Mouse (Mus musculus): ENCODE data around the gene R3hcc1l. TPM values are rescaled to one million over a fixed set of nuclear protein-coding genes. Genes with fewer than 3 reads are reported as not detected.

Gene R3hcc1l
- polyA plus RNA-seq (2011; ENCODE audit: insufficient read depth, insufficient read length, low read depth, missing spikeins) = 23.8 and 27.7 TPM in 2 replicates

DNA sequence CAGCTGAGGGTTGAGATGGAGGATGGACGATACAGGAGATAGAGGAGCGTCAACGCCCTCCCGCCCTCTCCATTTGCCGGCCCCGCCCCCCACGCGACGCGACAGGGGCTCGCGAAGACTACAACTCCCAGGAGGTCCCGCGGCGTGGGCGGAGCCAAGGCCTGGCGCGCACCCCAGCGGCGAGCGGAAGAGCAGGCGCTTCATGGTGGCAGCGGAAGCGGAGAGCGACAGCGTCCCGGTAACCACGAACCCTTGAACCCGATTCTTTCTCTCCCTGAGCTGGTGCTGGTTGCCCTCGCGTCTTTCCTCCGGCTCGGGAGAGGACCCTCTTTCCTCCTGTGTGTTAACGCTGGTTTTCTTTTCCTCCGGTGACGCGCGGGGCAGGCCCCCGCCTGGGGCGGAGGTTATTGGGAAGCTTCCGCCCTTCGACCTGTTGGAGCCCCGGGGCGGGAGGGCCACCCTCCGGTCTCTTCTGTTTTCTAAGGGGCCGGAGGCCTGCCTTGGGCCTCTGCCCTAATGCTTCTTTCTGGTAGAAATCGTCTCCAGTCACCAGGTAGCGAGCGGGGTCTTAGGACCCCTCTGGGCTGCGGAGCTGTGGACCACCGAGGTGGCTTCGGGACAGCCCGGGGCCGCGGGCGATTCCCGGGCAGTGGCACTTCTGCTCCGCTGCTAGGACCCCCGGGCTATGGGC lies at the start of gene R3hcc1l:
R3hcc1l (plus strand) TSS at position 140 of the 691 bp plus-strand sequence.
- H3K4me3 ChIP-seq (ENCODE audit: low read depth, low read length) = peak within 1 kb of the TSS; percentile 100

GRCm38 (mm10) chr19:42471571-42471970 lies 47.0 kb upstream of the R3hcc1l start:
- Histone ChIP-seq H3K27ac (ENCODE audit: insufficient read depth, low read length) (no peak overlapping the region), H3K27me3 (ENCODE audit: control insufficient read depth, insufficient read depth, low read length, poor library complexity, severe bottlenecking) (peaks cover 1% of the 10 kb centered on the region; the same call in 1 of the 2 replicates), H3K9me3 (replicated peaks; ENCODE audit: control insufficient read depth, insufficient read depth, low read length, poor library complexity, severe bottlenecking) (no peaks in the 10 kb centered on the region), H3K4me1 (ENCODE audit: control insufficient read depth, insufficient read depth, low read length) (no peaks in the 10 kb centered on the region), H3K36me3 (ENCODE audit: control insufficient read depth, insufficient read depth, low read length, poor library complexity, severe bottlenecking) (no peaks in the 10 kb centered on the region), H3K4me3 (ENCODE audit: low read depth, low read length) (no peak overlapping the region), H3K9ac (ENCODE audit: low read depth, poor library complexity, severe bottlenecking) (no peak overlapping the region)
- TF ChIP-seq EP300 (IDR thresholded peaks at IDR 0.05; ENCODE audit: insufficient read depth, low read depth, low read length) = no peak
- no peak for TF ChIP-seq POLR2A (IDR thresholded peaks at IDR 0.05; ENCODE audit: insufficient read depth, low read length)
- no peak for TF ChIP-seq CTCF (IDR thresholded peaks at IDR 0.05; ENCODE audit: low read depth, low read length)

More for the DNA sequence above, at the start of gene R3hcc1l:
- no peaks in the 10 kb centered on the region for H3K4me1 ChIP-seq (ENCODE audit: control insufficient read depth, insufficient read depth, low read length)
- no peaks in the 10 kb centered on the region for H3K27me3 ChIP-seq (ENCODE audit: control insufficient read depth, insufficient read depth, low read length, poor library complexity, severe bottlenecking)
- H3K27ac ChIP-seq (ENCODE audit: insufficient read depth, low read length) = peak within 1 kb of the TSS; percentile 56; the same call in 1 of the 2 replicates
- H3K36me3 ChIP-seq (ENCODE audit: control insufficient read depth, insufficient read depth, low read length, poor library complexity, severe bottlenecking) = no peaks in the 10 kb centered on the region
- H3K9me3 ChIP-seq (replicated peaks; ENCODE audit: control insufficient read depth, insufficient read depth, low read length, poor library complexity, severe bottlenecking) = no peaks in the 10 kb centered on the region
- peak within 1 kb of the TSS; percentile 90 for H3K9ac ChIP-seq (ENCODE audit: low read depth, poor library complexity, severe bottlenecking)
- TF ChIP-seq POLR2A (IDR thresholded peaks at IDR 0.05; ENCODE audit: insufficient read depth, low read length) = no peak
- peak; percentile 51 for TF ChIP-seq CTCF (IDR thresholded peaks at IDR 0.05; ENCODE audit: low read depth, low read length)
- TF ChIP-seq EP300 (IDR thresholded peaks at IDR 0.05; ENCODE audit: insufficient read depth, low read depth, low read length) = 0 out of 2 replicates have a peak, but pooled peaks have one; percentile 41

- no peak for TF ChIP-seq EP300 (IDR thresholded peaks at IDR 0.05; ENCODE audit: insufficient read depth, low read depth, low read length)
- no peak for TF ChIP-seq POLR2A (IDR thresholded peaks at IDR 0.05; ENCODE audit: insufficient read depth, low read length)
- no peak for TF ChIP-seq CTCF (IDR thresholded peaks at IDR 0.05; ENCODE audit: low read depth, low read length)
- H3K27me3 ChIP-seq (ENCODE audit: control insufficient read depth, insufficient read depth, low read length, poor library complexity, severe bottlenecking) = peaks cover 1% of the 10 kb centered on the region; the same call in 1 of the 2 replicates
- H3K27ac ChIP-seq (ENCODE audit: insufficient read depth, low read length) = no peak overlapping the region
- H3K9me3 ChIP-seq (replicated peaks; ENCODE audit: control insufficient read depth, insufficient read depth, low read length, poor library complexity, severe bottlenecking) = no peaks in the 10 kb centered on the region
- H3K4me1 ChIP-seq (ENCODE audit: control insufficient read depth, insufficient read depth, low read length) = no peaks in the 10 kb centered on the region
- no peak overlapping the region for H3K4me3 ChIP-seq (ENCODE audit: low read depth, low read length)
- no peak overlapping the region for H3K9ac ChIP-seq (ENCODE audit: low read depth, poor library complexity, severe bottlenecking)
- H3K36me3 ChIP-seq (ENCODE audit: control insufficient read depth, insufficient read depth, low read length, poor library complexity, severe bottlenecking) = no peaks in the 10 kb centered on the region
These were observed 45.7 kb upstream of the R3hcc1l start for GRCm38 (mm10) chr19:42472831-42473230.

DNA sequence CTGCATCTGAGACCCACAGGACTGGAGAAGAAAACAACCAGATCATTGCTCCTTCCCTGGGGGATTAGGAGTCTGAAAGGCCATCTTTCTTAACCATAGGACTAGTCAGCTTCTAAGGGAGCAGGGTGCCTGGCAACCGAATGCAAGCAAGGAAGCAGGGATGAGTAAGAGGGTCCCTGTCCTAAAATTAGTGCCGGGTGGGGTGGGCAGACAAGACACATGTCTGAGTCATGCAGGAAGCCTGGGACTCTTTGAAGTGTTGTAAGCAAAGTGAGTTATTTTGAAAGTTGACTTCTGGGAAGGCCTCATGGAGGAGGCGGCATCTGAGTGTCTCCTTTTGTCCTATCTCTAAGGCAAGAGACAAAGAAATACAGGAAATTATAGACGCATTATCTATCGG lies 40.8 kb upstream of the R3hcc1l start:
- H3K4me1 ChIP-seq (ENCODE audit: control insufficient read depth, insufficient read depth, low read length) = no peaks in the 10 kb centered on the region
- no peaks in the 10 kb centered on the region for H3K9me3 ChIP-seq (replicated peaks; ENCODE audit: control insufficient read depth, insufficient read depth, low read length, poor library complexity, severe bottlenecking)
- TF ChIP-seq POLR2A (IDR thresholded peaks at IDR 0.05; ENCODE audit: insufficient read depth, low read length) (no peak), CTCF (IDR thresholded peaks at IDR 0.05; ENCODE audit: low read depth, low read length) (no peak), EP300 (IDR thresholded peaks at IDR 0.05; ENCODE audit: insufficient read depth, low read depth, low read length) (no peak)
- no peak overlapping the region for H3K4me3 ChIP-seq (ENCODE audit: low read depth, low read length)
- no peak overlapping the region for H3K9ac ChIP-seq (ENCODE audit: low read depth, poor library complexity, severe bottlenecking)
- H3K27ac ChIP-seq (ENCODE audit: insufficient read depth, low read length) = no peak overlapping the region
- no peaks in the 10 kb centered on the region; the same call in 1 of the 2 replicates for H3K27me3 ChIP-seq (ENCODE audit: control insufficient read depth, insufficient read depth, low read length, poor library complexity, severe bottlenecking)
- no peaks in the 10 kb centered on the region for H3K36me3 ChIP-seq (ENCODE audit: control insufficient read depth, insufficient read depth, low read length, poor library complexity, severe bottlenecking)

DNA sequence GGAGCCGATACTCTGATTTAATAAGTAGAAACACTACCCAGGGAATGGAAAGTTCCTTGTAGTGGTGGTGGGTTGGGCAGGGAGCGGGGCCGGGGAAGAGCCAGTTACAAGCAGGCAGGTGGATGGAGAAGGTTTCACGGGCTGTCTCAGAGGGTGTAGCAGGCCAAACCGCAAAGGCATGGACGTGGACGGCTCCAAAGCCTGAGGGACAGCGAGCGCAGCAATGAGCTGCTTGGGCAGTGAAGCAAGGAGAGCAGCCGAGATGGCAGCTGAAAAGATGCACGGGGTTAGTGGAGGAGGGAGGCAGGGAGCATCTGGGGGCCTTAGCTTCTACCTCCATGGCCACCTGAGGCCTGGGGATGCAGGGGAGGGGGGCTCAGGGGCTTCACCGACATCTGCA lies 40.3 kb upstream of the R3hcc1l start:
- TF ChIP-seq POLR2A (IDR thresholded peaks at IDR 0.05; ENCODE audit: insufficient read depth, low read length) = no peak
- no peak for TF ChIP-seq CTCF (IDR thresholded peaks at IDR 0.05; ENCODE audit: low read depth, low read length)
- no peak for TF ChIP-seq EP300 (IDR thresholded peaks at IDR 0.05; ENCODE audit: insufficient read depth, low read depth, low read length)

GRCm38 (mm10) chr19:42485443-42485842 lies 33.1 kb upstream of the R3hcc1l start:
- TF ChIP-seq CTCF (IDR thresholded peaks at IDR 0.05; ENCODE audit: low read depth, low read length) (no peak), EP300 (IDR thresholded peaks at IDR 0.05; ENCODE audit: insufficient read depth, low read depth, low read length) (no peak), POLR2A (IDR thresholded peaks at IDR 0.05; ENCODE audit: insufficient read depth, low read length) (no peak)
- H3K9me3 ChIP-seq (replicated peaks; ENCODE audit: control insufficient read depth, insufficient read depth, low read length, poor library complexity, severe bottlenecking) = no peaks in the 10 kb centered on the region

More for the DNA sequence above, 40.3 kb upstream of the R3hcc1l start:
- no peaks in the 10 kb centered on the region for H3K4me1 ChIP-seq (ENCODE audit: control insufficient read depth, insufficient read depth, low read length)
- H3K4me3 ChIP-seq (ENCODE audit: low read depth, low read length) = no peak overlapping the region
- H3K27ac ChIP-seq (ENCODE audit: insufficient read depth, low read length) = no peak overlapping the region
- H3K9ac ChIP-seq (ENCODE audit: low read depth, poor library complexity, severe bottlenecking) = no peak overlapping the region
- no peaks in the 10 kb centered on the region; the same call in 1 of the 2 replicates for H3K27me3 ChIP-seq (ENCODE audit: control insufficient read depth, insufficient read depth, low read length, poor library complexity, severe bottlenecking)
- no peaks in the 10 kb centered on the region for H3K9me3 ChIP-seq (replicated peaks; ENCODE audit: control insufficient read depth, insufficient read depth, low read length, poor library complexity, severe bottlenecking)
- no peaks in the 10 kb centered on the region for H3K36me3 ChIP-seq (ENCODE audit: control insufficient read depth, insufficient read depth, low read length, poor library complexity, severe bottlenecking)

More at GRCm38 (mm10) chr19:42485443-42485842, 33.1 kb upstream of the R3hcc1l start:
- H3K9ac ChIP-seq (ENCODE audit: low read depth, poor library complexity, severe bottlenecking) = no peak overlapping the region
- H3K27ac ChIP-seq (ENCODE audit: insufficient read depth, low read length) = no peak overlapping the region
- H3K36me3 ChIP-seq (ENCODE audit: control insufficient read depth, insufficient read depth, low read length, poor library complexity, severe bottlenecking) = no peaks in the 10 kb centered on the region
- H3K4me1 ChIP-seq (ENCODE audit: control insufficient read depth, insufficient read depth, low read length) = no peaks in the 10 kb centered on the region
- no peaks in the 10 kb centered on the region for H3K27me3 ChIP-seq (ENCODE audit: control insufficient read depth, insufficient read depth, low read length, poor library complexity, severe bottlenecking)
- no peak overlapping the region for H3K4me3 ChIP-seq (ENCODE audit: low read depth, low read length)

Measured in ES-Bruce4 (cell line).